Mouse (Mus musculus): ENCODE data around the gene Gpx2.
"Not testable (repeated sequence)": the region's sequence is repeated elsewhere in the genome, so short reads cannot be mapped to it uniquely, and the experiment has no call there.

- not testable (repeated sequence) for TF ChIP-seq CTCF (conservative IDR thresholded peaks at IDR 0.05; ENCODE audit: insufficient read depth, insufficient read length, low read depth, low read length); POLR2A (IDR thresholded peaks at IDR 0.05; ENCODE audit: low read depth, low read length)
These were observed 2.8 kb downstream of the Gpx2 start for GRCm38 (mm10) chr12:76792540-76792939.

Data from kidney, adult 2 months (tissue).